Mouse (Mus musculus): ENCODE results near the gene Gm13199. TPM values are rescaled to one million over a fixed set of nuclear protein-coding genes. Genes with fewer than 3 reads are reported as not detected.

Gene Gm13199
- 0.59 and 1.0 TPM in 2 replicates for polyA plus RNA-seq (2015; fragmentation: Nextera tagmentation; extraction: Ambion mirVana)

DNA sequence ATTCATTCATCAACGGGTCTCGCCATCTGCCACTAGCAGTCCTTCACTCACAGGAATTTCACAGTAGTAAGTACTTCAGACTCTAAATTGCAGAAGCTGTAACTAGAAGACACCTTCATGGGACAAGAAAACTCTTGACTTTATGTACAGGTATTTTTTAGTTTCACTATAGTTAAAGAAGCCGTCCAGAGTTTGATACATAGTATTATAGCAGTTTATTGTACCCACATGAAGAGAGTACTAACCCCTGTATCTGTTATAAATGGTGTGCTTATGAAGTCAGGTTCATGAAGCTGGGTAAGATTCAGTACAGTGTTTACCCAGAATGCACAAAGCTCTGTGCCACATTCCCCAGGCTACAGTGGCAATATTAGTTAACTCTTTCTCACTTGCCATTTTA lies at the start of gene Gm13199:
Gene Gm13199 (minus strand): TSS at position 101 of the 400 bp plus-strand sequence.

DNA sequence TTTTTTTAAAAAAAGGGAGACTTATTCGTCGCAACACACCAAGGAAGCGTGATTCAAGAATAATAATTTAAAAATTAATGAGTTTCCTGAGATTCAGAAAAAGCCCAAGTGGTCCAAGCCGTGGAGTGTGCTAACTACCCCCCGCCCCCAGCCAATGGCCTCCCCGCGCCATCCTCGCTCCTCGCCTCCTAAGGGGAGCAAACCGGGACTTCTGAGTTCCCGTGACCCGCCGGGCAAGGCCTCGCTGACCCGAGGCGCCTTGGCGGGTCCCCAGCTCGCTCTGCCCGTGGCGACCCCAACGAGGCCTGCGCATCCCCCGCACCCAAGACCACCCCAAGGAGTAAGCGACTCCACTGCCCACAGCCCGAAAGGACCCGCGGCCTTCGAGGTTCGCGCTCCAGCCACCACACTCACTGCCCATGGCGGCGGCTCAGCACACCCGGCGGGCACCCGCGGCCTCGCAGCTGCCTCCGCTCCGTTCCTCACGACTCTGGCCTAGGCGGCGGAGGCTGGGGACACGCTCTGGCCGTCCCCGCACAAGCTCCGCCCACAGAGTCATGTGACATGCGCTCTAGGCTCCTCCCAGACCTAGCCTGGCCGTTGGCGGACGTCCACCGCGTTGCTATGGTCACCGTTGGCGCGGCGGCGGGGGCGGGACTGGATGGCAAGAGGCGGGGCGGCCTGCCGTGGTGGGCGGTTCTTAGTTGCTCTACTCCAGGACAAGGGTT lies 32.3 kb upstream of the Gm13199 start, which contains the start of gene Sec61a2:
Gene Sec61a2 (minus strand): TSS at position 590 of the 728 bp plus-strand sequence.

DNA sequence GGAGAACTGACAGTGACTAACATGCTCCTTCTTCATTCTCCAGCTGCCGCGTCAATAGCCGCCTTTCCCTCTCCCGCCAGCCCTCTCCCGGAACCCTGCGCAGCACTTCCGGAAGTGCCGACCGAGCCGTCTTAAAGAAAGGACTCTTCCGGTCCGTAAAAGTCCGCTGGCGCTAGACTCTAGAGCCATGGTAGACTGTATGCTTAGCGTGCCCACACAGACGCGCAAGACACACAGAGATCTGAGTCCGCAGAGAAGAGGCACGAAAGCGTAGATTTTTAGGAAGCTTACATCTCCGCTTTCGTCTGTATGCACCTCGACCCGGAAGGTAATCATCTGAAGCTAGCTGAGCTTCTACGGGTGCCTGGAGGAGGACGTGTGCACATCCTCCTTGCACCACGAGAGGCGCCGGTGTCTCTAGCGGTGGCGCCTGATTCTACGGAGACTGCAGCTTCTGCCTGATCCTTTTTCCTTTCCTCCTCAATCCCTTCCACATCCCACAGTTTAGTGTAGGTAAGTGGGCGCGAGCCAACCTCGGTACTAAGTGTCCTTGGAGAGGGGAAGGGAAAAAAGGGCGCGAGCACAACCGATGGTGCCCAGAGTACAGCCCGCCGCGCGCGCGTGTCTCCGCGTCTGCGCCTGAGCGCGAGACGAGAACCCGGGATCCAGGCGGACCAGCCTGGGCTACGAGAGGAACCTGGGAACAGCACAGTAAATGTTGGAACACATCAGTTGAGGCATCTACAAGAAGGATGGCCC lies 17.7 kb downstream of the Gm13199 start, which contains the start of the genes Nudt5 and Cdc123:
Gene Nudt5 (plus strand): TSS at position 147 of the 759 bp plus-strand sequence.
Gene Cdc123 (minus strand): TSS at position 292 of the 759 bp plus-strand sequence.

Other genes starting within 250 kb of the Gm13199 start
- 4.3 and 5.0 TPM in 2 replicates for gene Camk1d, start 148.4 kb downstream of the Gm13199 start, polyA plus RNA-seq (2015; fragmentation: Nextera tagmentation; extraction: Ambion mirVana)
- gene Nudt5, start 17.9 kb downstream of the Gm13199 start, polyA plus RNA-seq (2015; fragmentation: Nextera tagmentation; extraction: Ambion mirVana), result 49.0 and 53.2 TPM in 2 replicates
- gene Cdc123, start 17.8 kb downstream of the Gm13199 start, polyA plus RNA-seq (2015; fragmentation: Nextera tagmentation; extraction: Ambion mirVana), result 176 and 192 TPM in 2 replicates
- 18.3 and 20.7 TPM in 2 replicates for gene Sec61a2, start 32.5 kb upstream of the Gm13199 start, polyA plus RNA-seq (2015; fragmentation: Nextera tagmentation; extraction: Ambion mirVana)
- 0.82 and 1.1 TPM in 2 replicates for gene Dhtkd1, start 79.9 kb upstream of the Gm13199 start, polyA plus RNA-seq (2015; fragmentation: Nextera tagmentation; extraction: Ambion mirVana)
- gene Upf2, start 88.5 kb upstream of the Gm13199 start, polyA plus RNA-seq (2015; fragmentation: Nextera tagmentation; extraction: Ambion mirVana), result 6.8 and 6.9 TPM in 2 replicates

All from spleen, postnatal 0 days (tissue).